Mouse (Mus musculus): ENCODE measurements around the gene Fads6. TPM values are rescaled to one million over a fixed set of nuclear protein-coding genes. Genes with fewer than 3 reads are reported as not detected.

The Fads6 gene
- polyA plus RNA-seq, 1 experiment, result 0.62 TPM

DNA sequence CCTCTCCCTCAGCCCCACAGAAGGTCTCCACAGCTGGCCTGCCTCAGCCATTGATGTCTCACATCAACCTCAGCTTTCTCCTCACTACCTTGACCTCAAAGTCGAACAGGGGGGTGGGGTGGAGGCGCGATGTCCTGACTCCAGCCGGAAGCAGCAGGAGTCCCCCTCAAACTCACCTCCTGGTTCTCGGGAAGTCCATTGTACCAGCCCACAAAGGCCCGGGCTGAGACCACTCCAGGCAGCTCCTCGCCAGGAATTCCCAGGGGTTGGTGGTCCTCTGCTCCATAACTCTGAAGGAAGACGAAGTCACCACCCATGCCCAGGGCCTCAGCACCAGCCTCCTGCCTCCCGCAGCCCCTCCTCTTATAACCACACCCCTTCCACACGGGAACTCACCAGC, 26.0 kb downstream of the Fads6 start:
- no peaks in the 10 kb centered on the region for H3K79me2 ChIP-seq (ENCODE audit: control insufficient read depth, insufficient read depth)
- H3K36me3 ChIP-seq (ENCODE audit: control insufficient read depth, insufficient read depth), result no peaks in the 10 kb centered on the region
- no peak overlapping the region for H3K4me3 ChIP-seq
- no peak overlapping the region for H3ac ChIP-seq (ENCODE audit: control insufficient read depth, insufficient read length)
- H3K4me2 ChIP-seq (ENCODE audit: low read depth), result no peak overlapping the region
- TF ChIP-seq POLR2A (IDR thresholded peaks at IDR 0.05; ENCODE audit: insufficient read length, low read depth) (no peak), CEBPB (IDR thresholded peaks at IDR 0.05; ENCODE audit: insufficient read depth, poor library complexity, severe bottlenecking) (no peak)
- H3K27me3 ChIP-seq (ENCODE audit: control insufficient read depth, insufficient read depth, insufficient read length), result peaks cover 10% of the 10 kb centered on the region

DNA sequence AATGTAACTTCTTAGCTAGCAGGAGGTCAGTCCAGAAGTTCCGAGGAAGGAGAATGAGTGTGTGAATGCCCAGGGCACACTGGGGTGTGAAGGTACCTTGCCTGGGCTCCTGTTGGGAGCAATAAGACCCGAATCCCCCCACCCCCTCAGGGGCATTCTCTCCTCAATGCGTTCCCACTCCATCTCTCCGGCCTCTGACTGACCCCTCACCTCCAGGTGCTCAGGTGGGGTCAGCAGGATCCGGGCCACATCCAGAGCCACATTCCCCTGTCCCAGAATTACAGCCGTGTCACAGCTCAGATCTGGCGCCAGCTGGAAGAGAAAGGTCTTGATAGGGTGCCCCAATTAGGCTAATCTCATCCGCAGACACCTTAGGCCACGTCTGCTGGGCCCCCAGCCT, 26.4 kb downstream of the Fads6 start:
- TF ChIP-seq MYOG (IDR thresholded peaks at IDR 0.05; ENCODE audit: control insufficient read depth in 1 of 3, insufficient read depth in 1 of 3, insufficient read length in 2 of 3, low read depth in 2 of 3) (no peak), POLR2A (IDR thresholded peaks at IDR 0.05; ENCODE audit: insufficient read length, low read depth) (no peak), REST (IDR thresholded peaks at IDR 0.05; ENCODE audit: insufficient read depth, insufficient read length) (no peak), USF1 (IDR thresholded peaks at IDR 0.05; ENCODE audit: low read depth) (no peak), TCF3 (IDR thresholded peaks at IDR 0.05; ENCODE audit: insufficient read length, low read depth) (no peak), MAX (IDR thresholded peaks at IDR 0.05; ENCODE audit: low read depth) (no peak), CEBPB (IDR thresholded peaks at IDR 0.05; ENCODE audit: insufficient read depth, poor library complexity, severe bottlenecking) (no peak), POLR2AphosphoS2 (IDR thresholded peaks at IDR 0.05; ENCODE audit: insufficient read length, low read depth) (no peak), TCF12 (IDR thresholded peaks at IDR 0.05; ENCODE audit: insufficient read depth, poor library complexity, severe bottlenecking) (no peak), E2F4 (IDR thresholded peaks at IDR 0.05; ENCODE audit: insufficient read depth) (no peak), MYOD1 (IDR thresholded peaks at IDR 0.05; ENCODE audit: control insufficient read depth in 1 of 3, insufficient read length in 2 of 3, low read depth in 2 of 3) (no peak), SRF (IDR thresholded peaks at IDR 0.05; ENCODE audit: control insufficient read depth, insufficient read length, low read depth) (no peak)
- no peak overlapping the region for H3K4me3 ChIP-seq
- H3K27me3 ChIP-seq (ENCODE audit: control insufficient read depth, insufficient read depth, insufficient read length), result peaks cover 14% of the 10 kb centered on the region
- H3K36me3 ChIP-seq (ENCODE audit: control insufficient read depth, insufficient read depth), result no peaks in the 10 kb centered on the region
- no peak overlapping the region for H3ac ChIP-seq (ENCODE audit: control insufficient read depth, insufficient read length)
- no peak overlapping the region for H3K4me2 ChIP-seq (ENCODE audit: low read depth)
- no peaks in the 10 kb centered on the region for H3K79me2 ChIP-seq (ENCODE audit: control insufficient read depth, insufficient read depth)

DNA sequence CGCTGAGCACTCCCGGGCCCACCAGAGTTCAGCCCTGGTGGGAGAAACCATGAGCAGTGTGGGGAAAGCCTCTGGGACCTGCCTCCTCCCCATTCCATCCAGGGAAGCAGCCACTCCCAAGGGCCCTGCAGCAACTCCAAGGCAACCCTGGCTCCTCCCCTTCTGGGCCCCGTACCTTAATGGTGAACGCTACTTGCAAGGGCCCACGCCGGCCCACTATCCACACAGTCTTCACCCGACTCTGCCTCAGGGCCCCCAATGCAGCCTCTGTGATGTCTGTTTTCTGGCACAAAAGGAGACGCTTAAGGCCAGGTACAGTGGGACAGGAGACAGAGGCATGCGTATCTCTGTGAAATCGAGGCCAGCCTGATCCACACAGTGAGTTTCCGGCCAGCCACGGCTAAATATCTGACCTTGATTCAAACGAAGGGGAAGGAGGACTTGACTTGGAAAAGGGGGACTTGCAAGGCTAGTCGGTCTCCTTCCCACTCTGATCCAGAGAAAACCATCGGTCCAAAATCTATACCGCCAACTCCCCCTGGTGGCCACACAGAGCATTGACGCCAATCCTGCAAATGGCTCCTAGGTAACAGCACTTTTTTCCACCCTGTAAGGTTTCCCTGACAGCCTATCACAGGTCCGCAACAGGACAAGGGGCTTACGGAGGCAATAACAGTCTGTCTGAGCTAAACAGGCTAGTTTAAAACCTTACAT, 27.2 kb downstream of the Fads6 start:
- Histone ChIP-seq H3ac (ENCODE audit: control insufficient read depth, insufficient read length) (no peak overlapping the region), H3K79me2 (ENCODE audit: control insufficient read depth, insufficient read depth) (no peaks in the 10 kb centered on the region), H3K27me3 (ENCODE audit: control insufficient read depth, insufficient read depth, insufficient read length) (peaks cover 21% of the 10 kb centered on the region), H3K36me3 (ENCODE audit: control insufficient read depth, insufficient read depth) (no peaks in the 10 kb centered on the region), H3K4me3 (no peak overlapping the region), H3K4me2 (ENCODE audit: low read depth) (no peak overlapping the region)
- TF ChIP-seq E2F4 (IDR thresholded peaks at IDR 0.05; ENCODE audit: insufficient read depth) (no peak), MYOD1 (IDR thresholded peaks at IDR 0.05; ENCODE audit: control insufficient read depth in 1 of 3, insufficient read length in 2 of 3, low read depth in 2 of 3) (no peak), USF1 (IDR thresholded peaks at IDR 0.05; ENCODE audit: low read depth) (no peak), REST (IDR thresholded peaks at IDR 0.05; ENCODE audit: insufficient read depth, insufficient read length) (no peak), TCF12 (IDR thresholded peaks at IDR 0.05; ENCODE audit: insufficient read depth, poor library complexity, severe bottlenecking) (no peak), MAX (IDR thresholded peaks at IDR 0.05; ENCODE audit: low read depth) (no peak), TCF3 (IDR thresholded peaks at IDR 0.05; ENCODE audit: insufficient read length, low read depth) (no peak), POLR2A (IDR thresholded peaks at IDR 0.05; ENCODE audit: insufficient read length, low read depth) (no peak), CEBPB (IDR thresholded peaks at IDR 0.05; ENCODE audit: insufficient read depth, poor library complexity, severe bottlenecking) (no peak), POLR2AphosphoS2 (IDR thresholded peaks at IDR 0.05; ENCODE audit: insufficient read length, low read depth) (no peak), SRF (IDR thresholded peaks at IDR 0.05; ENCODE audit: control insufficient read depth, insufficient read length, low read depth) (no peak)

DNA sequence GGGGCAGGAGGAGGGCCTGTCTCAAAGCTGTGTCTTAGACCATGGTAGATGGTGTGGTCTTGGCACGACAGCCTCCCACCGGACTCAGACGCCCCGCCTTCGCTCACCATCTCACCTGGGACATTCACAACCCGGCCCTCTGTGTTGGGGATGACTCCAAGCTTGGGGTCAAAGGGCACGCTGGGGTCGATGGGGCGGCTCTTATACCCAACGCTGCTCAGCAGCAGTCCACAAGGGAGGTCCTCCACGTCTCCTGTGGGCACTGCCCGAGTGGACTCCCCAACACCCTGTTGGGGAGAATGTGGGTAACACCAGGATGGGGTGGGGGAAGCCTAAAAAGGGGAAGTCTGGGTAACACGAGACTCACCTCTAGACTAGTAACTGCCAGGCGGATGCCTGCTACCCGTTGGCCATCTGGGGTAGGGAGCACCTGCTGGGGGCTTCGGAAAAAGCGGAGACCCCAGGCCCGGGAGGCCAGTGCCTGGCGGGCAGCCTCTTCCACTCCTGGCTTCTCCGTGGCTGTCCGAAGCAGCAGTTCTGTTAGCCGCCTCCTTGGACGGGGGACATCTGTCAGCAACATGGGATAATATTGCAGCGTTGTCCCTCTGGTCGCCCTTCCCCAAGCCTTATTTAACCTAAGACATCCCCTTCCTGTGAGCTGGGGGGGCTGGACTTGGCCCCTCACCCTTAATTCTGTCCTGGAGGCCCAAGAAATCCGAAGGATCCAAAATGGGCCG, 28.0 kb downstream of the Fads6 start:
- H3K4me2 ChIP-seq (ENCODE audit: low read depth), result no peak overlapping the region
- H3K36me3 ChIP-seq (ENCODE audit: control insufficient read depth, insufficient read depth), result no peaks in the 10 kb centered on the region
- H3K79me2 ChIP-seq (ENCODE audit: control insufficient read depth, insufficient read depth), result no peaks in the 10 kb centered on the region
- H3K27me3 ChIP-seq (ENCODE audit: control insufficient read depth, insufficient read depth, insufficient read length), result peaks cover 29% of the 10 kb centered on the region
- no peak overlapping the region for H3ac ChIP-seq (ENCODE audit: control insufficient read depth, insufficient read length)
- H3K4me3 ChIP-seq, result no peak overlapping the region
- no peak for TF ChIP-seq CEBPB (IDR thresholded peaks at IDR 0.05; ENCODE audit: insufficient read depth, poor library complexity, severe bottlenecking)
- no peak for TF ChIP-seq E2F4 (IDR thresholded peaks at IDR 0.05; ENCODE audit: insufficient read depth)
- no peak for TF ChIP-seq USF1 (IDR thresholded peaks at IDR 0.05; ENCODE audit: low read depth)

DNA sequence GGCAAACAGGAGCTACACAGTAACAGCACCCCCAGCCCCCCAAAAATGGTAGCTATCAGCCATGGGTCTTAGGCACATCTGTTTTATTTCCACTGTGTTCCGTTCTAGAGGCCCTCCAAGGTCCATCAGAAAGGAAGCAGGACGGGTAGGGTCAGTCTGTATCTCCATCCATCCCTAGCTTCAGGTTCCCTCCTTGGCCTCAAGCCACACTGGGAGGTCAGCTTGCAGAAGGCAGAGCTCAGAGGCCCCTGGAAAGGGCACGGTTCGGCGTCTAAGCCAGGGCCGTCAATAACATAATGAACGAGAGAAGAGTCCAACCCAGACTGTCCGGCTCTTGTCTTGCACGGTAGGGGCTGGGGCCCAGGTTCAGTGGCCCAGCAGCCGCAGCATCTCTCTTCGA, 29.5 kb downstream of the Fads6 start:
- H3K36me3 ChIP-seq (ENCODE audit: control insufficient read depth, insufficient read depth), result no peaks in the 10 kb centered on the region
- no peaks in the 10 kb centered on the region for H3K79me2 ChIP-seq (ENCODE audit: control insufficient read depth, insufficient read depth)
- no peak overlapping the region for H3ac ChIP-seq (ENCODE audit: control insufficient read depth, insufficient read length)
- H3K4me3 ChIP-seq, result no peak overlapping the region
- H3K27me3 ChIP-seq (ENCODE audit: control insufficient read depth, insufficient read depth, insufficient read length), result peaks cover 41% of the 10 kb centered on the region
- no peak for TF ChIP-seq MAX (IDR thresholded peaks at IDR 0.05; ENCODE audit: low read depth)
- no peak for TF ChIP-seq TCF12 (IDR thresholded peaks at IDR 0.05; ENCODE audit: insufficient read depth, poor library complexity, severe bottlenecking)
- H3K4me2 ChIP-seq (ENCODE audit: low read depth), result no peak overlapping the region

Measured in myocyte (in vitro differentiated cells).